Mouse (Mus musculus) limb, embryonic 13.5 days (tissue): ENCODE measurements around the gene Tssk1. TPM values are rescaled to one million over a fixed set of nuclear protein-coding genes. Genes with fewer than 3 reads are reported as not detected.

Experiments
- ATAC-seq: fragments of 200-750 bp; cut with Nextera tagmentation; 2 replicates; pipeline ENCODE4 v1.8.0; 2017; ENCODE audit warnings: low read depth, moderate number of reproducible peaks, moderate TSS enrichment; ENCODE audit not compliant: low FRiP score
- H3K27ac ChIP-seq: fragments of 300-500 bp; sonication (generic); 2 replicates; pipeline ENCODE4 v1.5.1; 2015; ENCODE audit warnings: inconsistent platforms, mild to moderate bottlenecking, moderate library complexity
- H3K27me3 ChIP-seq: fragments of 300-500 bp; sonication (generic); 2 replicates; pipeline ENCODE4 v1.6.1; 2015; ENCODE audit warnings: mild to moderate bottlenecking, inconsistent platforms
- H3K36me3 ChIP-seq: fragments of 300-500 bp; sonication (generic); 2 replicates; pipeline ENCODE4 v1.6.1; 2015; ENCODE audit warnings: inconsistent platforms, mild to moderate bottlenecking, moderate library complexity
- H3K4me1 ChIP-seq: fragments of 300-500 bp; sonication (generic); 2 replicates; pipeline ENCODE4 v1.6.1; 2015; ENCODE audit warnings: inconsistent platforms
- H3K4me2 ChIP-seq: fragments of 300-500 bp; sonication (generic); replicated peaks from 2 replicates; pipeline ENCODE4 v1.6.1; 2015; ENCODE audit warnings: inconsistent platforms, mild to moderate bottlenecking, moderate library complexity
- H3K4me3 ChIP-seq: fragments of 300-500 bp; sonication (generic); 2 replicates; pipeline ENCODE4 v1.5.1; 2015; ENCODE audit warnings: moderate library complexity, mild to moderate bottlenecking, inconsistent platforms
- H3K9ac ChIP-seq: fragments of 300-500 bp; sonication (generic); 2 replicates; pipeline ENCODE4 v1.6.1; 2015; ENCODE audit warnings: mild to moderate bottlenecking, inconsistent platforms
- H3K9me3 ChIP-seq: fragments of 300-500 bp; sonication (generic); 2 replicates; pipeline ENCODE4 v1.6.1; 2016; ENCODE audit warnings: inconsistent platforms
- WGBS: fragments of 180-500 bp; shearing (Covaris S2); methylation state at CpG from one replicate; pipeline ENCODE4 v1.1.7; 2015; 5-methylcytosine and 5-hydroxymethylcytosine counted together
- polyA plus RNA-seq: library from polyadenylated mRNA; unstranded; fragments of >200 nt; fragmentation: Nextera tagmentation; extraction: Ambion mirVana; gene quantifications from 2 replicates; pipeline ENCODE4 v1.2.1, GENCODE M21; 2015

Gene Tssk1
- polyA plus RNA-seq, 1 experiment from 2014 or later = 0.04 TPM

GRCm38 (mm10) chr16:17875174-17875573 lies 18.8 kb upstream of the Tssk1 start:
- WGBS = 80% methylated on average over 4 of the region's 4 CpGs

GRCm38 (mm10) chr16:17876096-17876495 lies 17.9 kb upstream of the Tssk1 start:
- ATAC-seq = no peak
- no peak overlapping the region for H3K9ac ChIP-seq
- 93% methylated on average over 1 of the region's 1 CpGs for WGBS

More at GRCm38 (mm10) chr16:17875174-17875573, 18.8 kb upstream of the Tssk1 start:
- Histone ChIP-seq H3K4me3 (no peak overlapping the region), H3K4me1 (0 out of 2 replicates have a peak, but pooled peaks cover 3% of the 10 kb centered on the region), H3K27ac (no peak overlapping the region), H3K9me3 (no peaks in the 10 kb centered on the region), H3K36me3 (peaks cover 60% of the 10 kb centered on the region), H3K9ac (no peak overlapping the region), H3K27me3 (no peaks in the 10 kb centered on the region), H3K4me2 (no peak overlapping the region)
- ATAC-seq = no peak

GRCm38 (mm10) chr16:17879571-17879970 lies 14.5 kb upstream of the Tssk1 start:
- Histone ChIP-seq H3K4me2 (no peak overlapping the region), H3K27me3 (no peaks in the 10 kb centered on the region), H3K4me3 (no peak overlapping the region), H3K36me3 (peaks cover 43% of the 10 kb centered on the region), H3K27ac (no peak overlapping the region), H3K4me1 (peaks cover 4% of the 10 kb centered on the region; the same call in 1 of the 2 replicates), H3K9ac (no peak overlapping the region), H3K9me3 (no peaks in the 10 kb centered on the region)
- ATAC-seq = no peak
- WGBS = 88% methylated on average over 4 of the region's 4 CpGs

More at GRCm38 (mm10) chr16:17876096-17876495, 17.9 kb upstream of the Tssk1 start:
- H3K36me3 ChIP-seq = peaks cover 51% of the 10 kb centered on the region
- no peak overlapping the region for H3K4me3 ChIP-seq
- no peak overlapping the region for H3K27ac ChIP-seq
- H3K27me3 ChIP-seq = no peaks in the 10 kb centered on the region
- H3K4me1 ChIP-seq = 0 out of 2 replicates have a peak, but pooled peaks cover 3% of the 10 kb centered on the region
- H3K9me3 ChIP-seq = no peaks in the 10 kb centered on the region
- no peak overlapping the region for H3K4me2 ChIP-seq

GRCm38 (mm10) chr16:17882196-17882595 lies 11.8 kb upstream of the Tssk1 start:
- ATAC-seq = no peak
- Histone ChIP-seq H3K9me3 (no peaks in the 10 kb centered on the region), H3K4me2 (no peak overlapping the region), H3K4me3 (no peak overlapping the region), H3K9ac (no peak overlapping the region), H3K27me3 (no peaks in the 10 kb centered on the region), H3K27ac (no peak overlapping the region), H3K36me3 (peaks cover 54% of the 10 kb centered on the region), H3K4me1 (peaks cover 7% of the 10 kb centered on the region)

GRCm38 (mm10) chr16:17884116-17884515 lies 9.9 kb upstream of the Tssk1 start:
- Histone ChIP-seq H3K4me1 (peaks cover 7% of the 10 kb centered on the region), H3K36me3 (peaks cover 35% of the 10 kb centered on the region), H3K27me3 (no peaks in the 10 kb centered on the region), H3K4me2 (no peak overlapping the region), H3K4me3 (no peak overlapping the region), H3K9me3 (no peaks in the 10 kb centered on the region), H3K9ac (no peak overlapping the region), H3K27ac (no peak overlapping the region)
- 82% methylated on average over 6 of the region's 6 CpGs for WGBS
- ATAC-seq = no peak

GRCm38 (mm10) chr16:17889689-17890341 lies 4.2 kb upstream of the Tssk1 start:
- peak overlapping the region; percentile 98 for H3K9ac ChIP-seq
- 85% methylated on average over 6 of the region's 6 CpGs for WGBS

GRCm38 (mm10) chr16:17890342-17890727 lies 3.7 kb upstream of the Tssk1 start:
- H3K9me3 ChIP-seq = no peaks in the 10 kb centered on the region
- ATAC-seq = no peak
- no peaks in the 10 kb centered on the region for H3K27me3 ChIP-seq
- H3K4me3 ChIP-seq = peak overlapping the region; percentile 98
- H3K36me3 ChIP-seq = peaks cover 12% of the 10 kb centered on the region
- H3K4me1 ChIP-seq = peaks cover 25% of the 10 kb centered on the region
- H3K4me2 ChIP-seq = peak overlapping the region; percentile 91
- WGBS = 46% methylated on average over 2 of the region's 2 CpGs
- H3K27ac ChIP-seq = no peak overlapping the region
- peak overlapping the region; percentile 98 for H3K9ac ChIP-seq

More at GRCm38 (mm10) chr16:17889689-17890341, 4.2 kb upstream of the Tssk1 start:
- no peak overlapping the region for H3K27ac ChIP-seq
- H3K4me1 ChIP-seq = peaks cover 25% of the 10 kb centered on the region
- H3K4me2 ChIP-seq = peak overlapping the region; percentile 91
- no peak for ATAC-seq
- H3K27me3 ChIP-seq = no peaks in the 10 kb centered on the region
- H3K9me3 ChIP-seq = no peaks in the 10 kb centered on the region
- H3K4me3 ChIP-seq = peak overlapping the region; percentile 98
- H3K36me3 ChIP-seq = peaks cover 17% of the 10 kb centered on the region

- peak overlapping the region; percentile 96 for H3K27ac ChIP-seq
- WGBS = under 1% methylated on average over 44 of the region's 44 CpGs
- H3K9ac ChIP-seq = peak overlapping the region; percentile 98
Observed at GRCm38 (mm10) chr16:17890917-17891566, 3.0 kb upstream of the Tssk1 start.

GRCm38 (mm10) chr16:17891567-17891959 lies 2.5 kb upstream of the Tssk1 start, which contains the start of gene Gm20518:
Gene Gm20518, minus strand, starts transcription at chr16:17891671.
- ATAC-seq = peak; percentile 96
- H3K4me1 ChIP-seq = peaks cover 25% of the 10 kb centered on the region
- WGBS = under 1% methylated on average over 37 of the region's 38 CpGs

More at GRCm38 (mm10) chr16:17890917-17891566, 3.0 kb upstream of the Tssk1 start:
- H3K27me3 ChIP-seq = no peaks in the 10 kb centered on the region
- H3K4me2 ChIP-seq = peak overlapping the region; percentile 91
- H3K9me3 ChIP-seq = no peaks in the 10 kb centered on the region
- H3K4me3 ChIP-seq = peak overlapping the region; percentile 98
- peak; percentile 68 for ATAC-seq
- H3K4me1 ChIP-seq = peaks cover 25% of the 10 kb centered on the region
- peaks cover 5% of the 10 kb centered on the region; the same call in 1 of the 2 replicates for H3K36me3 ChIP-seq

GRCm38 (mm10) chr16:17892606-17893005 lies 1.4 kb upstream of the Tssk1 start:
- no peak overlapping the region for H3K9ac ChIP-seq
- H3K9me3 ChIP-seq = no peaks in the 10 kb centered on the region

More at GRCm38 (mm10) chr16:17891567-17891959, 2.5 kb upstream of the Tssk1 start, which contains the start of gene Gm20518:
- peaks cover 5% of the 10 kb centered on the region; the same call in 1 of the 2 replicates for H3K36me3 ChIP-seq
- no peaks in the 10 kb centered on the region for H3K9me3 ChIP-seq
- peak within 1 kb of the TSS; percentile 98 for H3K9ac ChIP-seq
- peak within 1 kb of the TSS; percentile 98 for H3K4me3 ChIP-seq
- peak within 1 kb of the TSS; percentile 96 for H3K27ac ChIP-seq
- no peaks in the 10 kb centered on the region for H3K27me3 ChIP-seq
- H3K4me2 ChIP-seq = peak within 1 kb of the TSS; percentile 91

GRCm38 (mm10) chr16:17896091-17896490 lies 2.1 kb downstream of the Tssk1 start:
- Histone ChIP-seq H3K4me2 (no peak overlapping the region), H3K4me3 (no peak overlapping the region), H3K27me3 (no peaks in the 10 kb centered on the region), H3K9me3 (no peaks in the 10 kb centered on the region), H3K27ac (no peak overlapping the region), H3K4me1 (peaks cover 9% of the 10 kb centered on the region), H3K9ac (no peak overlapping the region), H3K36me3 (peaks cover 29% of the 10 kb centered on the region)
- ATAC-seq = no peak

More at GRCm38 (mm10) chr16:17892606-17893005, 1.4 kb upstream of the Tssk1 start:
- peaks cover 22% of the 10 kb centered on the region for H3K4me1 ChIP-seq
- no peak overlapping the region for H3K4me2 ChIP-seq
- H3K4me3 ChIP-seq = no peak overlapping the region
- peak overlapping the region; percentile 48; the same call in 1 of the 2 replicates for H3K27ac ChIP-seq
- WGBS = 59% methylated on average over 3 of the region's 3 CpGs
- ATAC-seq = no peak
- H3K36me3 ChIP-seq = peaks cover 5% of the 10 kb centered on the region; the same call in 1 of the 2 replicates
- H3K27me3 ChIP-seq = no peaks in the 10 kb centered on the region

GRCm38 (mm10) chr16:17898462-17898861 lies 4.4 kb downstream of the Tssk1 start, which contains the start of the genes Dgcr2 and Tssk2:
Gene Dgcr2, minus strand, starts transcription at chr16:17898562.
Gene Tssk2, plus strand, starts transcription at chr16:17898637.
- Histone ChIP-seq H3K9me3 (no peaks in the 10 kb centered on the region), H3K4me1 (no peaks in the 10 kb centered on the region), H3K4me3 (no peak within 1 kb of the TSS), H3K27me3 (no peaks in the 10 kb centered on the region), H3K9ac (no peak within 1 kb of the TSS), H3K4me2 (no peak within 1 kb of the TSS), H3K27ac (no peak within 1 kb of the TSS), H3K36me3 (peaks cover 53% of the 10 kb centered on the region)
- WGBS = 91% methylated on average over 14 of the region's 14 CpGs
- ATAC-seq = no peak
